Mouse (Mus musculus): ENCODE measurements around the gene Rictor. TPM values are rescaled to one million over a fixed set of nuclear protein-coding genes. Genes with fewer than 3 reads are reported as not detected.
"Not testable (repeated sequence)": the region's sequence is repeated elsewhere in the genome, so short reads cannot be mapped to it uniquely, and the experiment has no call there.

Rictor gene
- polyA plus RNA-seq, 1 experiment from 2014 or later = 53.9 TPM

GRCm38 (mm10) chr15:6723338-6723737 lies 15.2 kb downstream of the Rictor start:
- Histone ChIP-seq H3K4me2 (replicated peaks) (no peak overlapping the region), H3K27ac (no peak overlapping the region), H3K36me3 (replicated peaks; ENCODE audit: control insufficient read depth, insufficient read depth) (no peaks in the 10 kb centered on the region), H3K9me3 (ENCODE audit: control insufficient read depth, low read length) (no peaks in the 10 kb centered on the region), H3K27me3 (ENCODE audit: control insufficient read depth, insufficient read depth, low read length) (no peaks in the 10 kb centered on the region), H3K9ac (no peak overlapping the region), H3K4me3 (replicated peaks; ENCODE audit: low read length) (no peak overlapping the region), H3K4me1 (replicated peaks; ENCODE audit: control insufficient read depth, insufficient read depth, low read length) (0 out of 2 replicates have a peak, but pooled peaks cover 7% of the 10 kb centered on the region)
- ATAC-seq (ENCODE audit: low FRiP score) (no peak), DNase-seq (ENCODE audit: low spot score) (no peak)

DNA sequence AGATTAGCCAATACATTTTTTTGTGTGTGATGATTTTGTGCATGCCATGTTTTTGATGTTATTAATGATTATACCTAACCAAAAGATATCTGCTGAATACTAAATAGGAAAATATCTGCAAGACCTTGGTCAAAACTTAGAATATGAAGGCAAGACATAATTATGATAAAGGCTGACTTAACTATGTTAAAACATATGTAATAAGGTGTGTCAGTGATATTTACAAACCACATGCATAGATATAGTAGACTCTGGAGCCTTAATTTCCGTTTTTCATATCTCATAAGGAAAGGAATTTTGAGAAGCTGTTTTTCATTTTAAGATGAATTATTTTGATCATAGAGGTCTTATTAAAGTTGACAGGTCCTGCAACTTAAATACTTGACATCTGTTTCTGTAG lies 16.3 kb downstream of the Rictor start:
- no peak for ATAC-seq (ENCODE audit: low FRiP score)
- H3K9ac ChIP-seq = no peak overlapping the region
- no peak overlapping the region for H3K27ac ChIP-seq
- H3K9me3 ChIP-seq (ENCODE audit: control insufficient read depth, low read length) = no peaks in the 10 kb centered on the region
- 96% methylated on average over 1 of the region's 1 CpGs for WGBS
- no peak overlapping the region for H3K4me3 ChIP-seq (replicated peaks; ENCODE audit: low read length)
- DNase-seq (ENCODE audit: low spot score) = no peak
- no peaks in the 10 kb centered on the region for H3K36me3 ChIP-seq (replicated peaks; ENCODE audit: control insufficient read depth, insufficient read depth)
- no peaks in the 10 kb centered on the region for H3K27me3 ChIP-seq (ENCODE audit: control insufficient read depth, insufficient read depth, low read length)
- H3K4me2 ChIP-seq (replicated peaks) = no peak overlapping the region
- 0 out of 2 replicates have a peak, but pooled peaks cover 7% of the 10 kb centered on the region for H3K4me1 ChIP-seq (replicated peaks; ENCODE audit: control insufficient read depth, insufficient read depth, low read length)

- H3K27me3 ChIP-seq (ENCODE audit: control insufficient read depth, insufficient read depth, low read length) = no peaks in the 10 kb centered on the region
- ATAC-seq (ENCODE audit: low FRiP score) (no peak), DNase-seq (ENCODE audit: low spot score) (no peak)
- no peak overlapping the region for H3K9ac ChIP-seq
- no peak overlapping the region for H3K4me3 ChIP-seq (replicated peaks; ENCODE audit: low read length)
- no peak overlapping the region for H3K4me2 ChIP-seq (replicated peaks)
- no peak overlapping the region for H3K27ac ChIP-seq
- no peaks in the 10 kb centered on the region for H3K9me3 ChIP-seq (ENCODE audit: control insufficient read depth, low read length)
- H3K36me3 ChIP-seq (replicated peaks; ENCODE audit: control insufficient read depth, insufficient read depth) = no peaks in the 10 kb centered on the region
- WGBS = 89% methylated on average over 5 of the region's 5 CpGs
- H3K4me1 ChIP-seq (replicated peaks; ENCODE audit: control insufficient read depth, insufficient read depth, low read length) = 0 out of 2 replicates have a peak, but pooled peaks cover 7% of the 10 kb centered on the region
Observed at GRCm38 (mm10) chr15:6726130-6726808, 18.1 kb downstream of the Rictor start.

GRCm38 (mm10) chr15:6733076-6733475 lies 24.9 kb downstream of the Rictor start:
- DNase-seq (ENCODE audit: low spot score) (no peak), ATAC-seq (ENCODE audit: low FRiP score) (no peak)
- Histone ChIP-seq H3K36me3 (replicated peaks; ENCODE audit: control insufficient read depth, insufficient read depth) (no peaks in the 10 kb centered on the region), H3K27me3 (ENCODE audit: control insufficient read depth, insufficient read depth, low read length) (no peaks in the 10 kb centered on the region), H3K9me3 (ENCODE audit: control insufficient read depth, low read length) (no peaks in the 10 kb centered on the region), H3K4me2 (replicated peaks) (no peak overlapping the region), H3K9ac (no peak overlapping the region), H3K27ac (no peak overlapping the region), H3K4me1 (replicated peaks; ENCODE audit: control insufficient read depth, insufficient read depth, low read length) (peaks cover under 1% of the 10 kb centered on the region; the same call in 1 of the 2 replicates), H3K4me3 (replicated peaks; ENCODE audit: low read length) (no peak overlapping the region)
- 69% methylated on average over 5 of the region's 5 CpGs for WGBS

- no peak overlapping the region for H3K27ac ChIP-seq
- no peak for ATAC-seq (ENCODE audit: low FRiP score)
- no peak overlapping the region for H3K4me3 ChIP-seq (replicated peaks; ENCODE audit: low read length)
Observed at GRCm38 (mm10) chr15:6739180-6739579, 31.0 kb downstream of the Rictor start.

DNA sequence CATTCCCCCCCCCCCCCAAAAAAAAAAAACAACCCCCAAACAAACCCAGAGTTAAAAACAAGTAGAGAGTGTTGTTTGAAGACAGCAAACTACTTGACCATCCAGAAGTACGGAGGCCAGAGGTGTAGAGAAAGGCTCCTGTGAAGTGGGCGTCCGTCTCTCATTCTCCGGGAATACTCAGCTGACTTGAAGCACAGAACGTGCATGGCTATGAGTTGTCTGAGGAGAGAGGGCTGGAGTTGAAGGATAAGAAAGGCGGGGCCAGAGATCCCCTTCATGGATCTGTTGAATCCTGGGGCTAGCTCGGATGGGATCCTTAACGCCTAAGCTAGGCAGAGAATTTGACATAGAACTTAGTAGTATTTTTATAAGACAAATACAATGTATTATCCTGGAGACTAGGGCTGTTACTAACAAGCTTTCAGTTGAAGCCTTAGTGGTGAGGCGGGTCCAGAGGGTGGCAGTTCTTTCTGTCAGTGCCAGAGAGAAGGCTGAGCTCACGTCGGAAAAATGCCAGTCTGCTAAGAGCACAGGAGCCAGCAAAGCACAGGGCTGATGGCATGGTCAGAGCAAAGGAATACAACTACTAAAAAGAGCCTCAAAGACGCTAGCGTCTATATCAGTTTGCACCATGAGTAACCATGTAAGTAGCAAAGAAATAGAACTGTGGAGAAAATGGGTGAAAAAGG lies 34.3 kb downstream of the Rictor start:
- 83% methylated on average over 13 of the region's 13 CpGs for WGBS
- no peak overlapping the region for H3K4me3 ChIP-seq (replicated peaks; ENCODE audit: low read length)
- H3K27ac ChIP-seq = no peak overlapping the region
- ATAC-seq (ENCODE audit: low FRiP score) = no peak
- no peak for DNase-seq (ENCODE audit: low spot score)
- peaks cover 10% of the 10 kb centered on the region for H3K36me3 ChIP-seq (replicated peaks; ENCODE audit: control insufficient read depth, insufficient read depth)
- H3K9ac ChIP-seq = no peak overlapping the region
- no peaks in the 10 kb centered on the region for H3K9me3 ChIP-seq (ENCODE audit: control insufficient read depth, low read length)
- no peaks in the 10 kb centered on the region for H3K4me1 ChIP-seq (replicated peaks; ENCODE audit: control insufficient read depth, insufficient read depth, low read length)
- no peak overlapping the region for H3K4me2 ChIP-seq (replicated peaks)
- no peaks in the 10 kb centered on the region for H3K27me3 ChIP-seq (ENCODE audit: control insufficient read depth, insufficient read depth, low read length)

More at GRCm38 (mm10) chr15:6739180-6739579, 31.0 kb downstream of the Rictor start:
- Histone ChIP-seq H3K36me3 (replicated peaks; ENCODE audit: control insufficient read depth, insufficient read depth) (no peaks in the 10 kb centered on the region; the same call in 1 of the 2 replicates), H3K4me2 (replicated peaks) (no peak overlapping the region), H3K9me3 (ENCODE audit: control insufficient read depth, low read length) (no peaks in the 10 kb centered on the region), H3K27me3 (ENCODE audit: control insufficient read depth, insufficient read depth, low read length) (no peaks in the 10 kb centered on the region), H3K4me1 (replicated peaks; ENCODE audit: control insufficient read depth, insufficient read depth, low read length) (no peaks in the 10 kb centered on the region), H3K9ac (no peak overlapping the region)
- 97% methylated on average over 2 of the region's 2 CpGs for WGBS
- DNase-seq (ENCODE audit: low spot score) = no peak

DNA sequence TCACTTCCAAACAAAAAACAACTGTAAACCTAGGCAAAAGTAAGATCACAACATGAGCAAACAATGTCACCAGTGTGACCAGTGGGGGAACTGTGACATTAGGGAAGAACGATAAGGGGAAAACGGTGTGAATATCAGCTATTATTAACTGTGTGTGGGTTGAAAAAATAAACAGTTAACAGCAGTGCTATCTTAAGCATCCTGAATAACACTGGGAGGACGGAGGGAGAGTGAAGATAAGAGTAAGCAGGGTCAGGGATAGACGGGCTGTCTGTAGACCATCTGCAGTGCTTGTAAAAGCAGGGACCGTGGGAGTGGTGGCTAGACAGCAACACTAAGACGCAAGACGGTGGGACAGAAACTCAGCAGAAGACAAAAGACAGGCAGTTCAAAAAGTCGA lies 35.5 kb downstream of the Rictor start:
- no peaks in the 10 kb centered on the region for H3K9me3 ChIP-seq (ENCODE audit: control insufficient read depth, low read length)
- H3K27me3 ChIP-seq (ENCODE audit: control insufficient read depth, insufficient read depth, low read length) = no peaks in the 10 kb centered on the region
- H3K9ac ChIP-seq = no peak overlapping the region
- H3K27ac ChIP-seq = no peak overlapping the region
- no peak overlapping the region for H3K4me3 ChIP-seq (replicated peaks; ENCODE audit: low read length)
- WGBS = 67% methylated on average over 8 of the region's 8 CpGs
- H3K4me1 ChIP-seq (replicated peaks; ENCODE audit: control insufficient read depth, insufficient read depth, low read length) = no peaks in the 10 kb centered on the region
- peaks cover 10% of the 10 kb centered on the region; the same call in 1 of the 2 replicates for H3K36me3 ChIP-seq (replicated peaks; ENCODE audit: control insufficient read depth, insufficient read depth)
- ATAC-seq (ENCODE audit: low FRiP score) (no peak), DNase-seq (ENCODE audit: low spot score) (no peak)
- no peak overlapping the region for H3K4me2 ChIP-seq (replicated peaks)

GRCm38 (mm10) chr15:6746301-6746983 lies 38.3 kb downstream of the Rictor start:
- H3K4me1 ChIP-seq (replicated peaks; ENCODE audit: control insufficient read depth, insufficient read depth, low read length); DNase-seq (ENCODE audit: low spot score); H3K4me3 ChIP-seq (replicated peaks; ENCODE audit: low read length); H3K9me3 ChIP-seq (ENCODE audit: control insufficient read depth, low read length); ATAC-seq (ENCODE audit: low FRiP score); H3K4me2 ChIP-seq (replicated peaks); H3K9ac ChIP-seq; H3K27ac ChIP-seq; H3K27me3 ChIP-seq (ENCODE audit: control insufficient read depth, insufficient read depth, low read length): not testable (repeated sequence)
- WGBS = 83% methylated on average over 8 of the region's 8 CpGs
- peaks cover 16% of the 10 kb centered on the region; the same call in 1 of the 2 replicates for H3K36me3 ChIP-seq (replicated peaks; ENCODE audit: control insufficient read depth, insufficient read depth)

GRCm38 (mm10) chr15:6747001-6747400 lies 38.8 kb downstream of the Rictor start:
- H3K4me3 ChIP-seq (replicated peaks; ENCODE audit: low read length) = no peak overlapping the region
- no peak overlapping the region for H3K4me2 ChIP-seq (replicated peaks)
- H3K36me3 ChIP-seq (replicated peaks; ENCODE audit: control insufficient read depth, insufficient read depth) = peaks cover 16% of the 10 kb centered on the region; the same call in 1 of the 2 replicates
- H3K27ac ChIP-seq = no peak overlapping the region
- H3K9me3 ChIP-seq (ENCODE audit: control insufficient read depth, low read length) = no peaks in the 10 kb centered on the region
- no peak overlapping the region for H3K9ac ChIP-seq
- no peak for DNase-seq (ENCODE audit: low spot score)
- no peak for ATAC-seq (ENCODE audit: low FRiP score)
- H3K4me1 ChIP-seq (replicated peaks; ENCODE audit: control insufficient read depth, insufficient read depth, low read length) = no peaks in the 10 kb centered on the region
- WGBS = 92% methylated on average over 9 of the region's 9 CpGs
- no peaks in the 10 kb centered on the region for H3K27me3 ChIP-seq (ENCODE audit: control insufficient read depth, insufficient read depth, low read length)

Data from hindbrain, embryonic 14.5 days (tissue).